Mouse (Mus musculus) adrenal gland, postnatal 14 days (tissue): ENCODE data around the gene Txndc15. TPM values are rescaled to one million over a fixed set of nuclear protein-coding genes. Genes with fewer than 3 reads are reported as not detected.
"Not testable (repeated sequence)": the region's sequence is repeated elsewhere in the genome, so short reads cannot be mapped to it uniquely, and the experiment has no call there.

Experiments used
- DNase-seq: peaks from one replicate; pipeline ENCODE4 v3.0.0; 2021; ENCODE audit warnings: mixed read lengths
- long read RNA-seq, 2 experiments: library from polyadenylated mRNA; stranded (forward); transcript quantifications; one replicate each; pipeline ENCODE4 v2.0.0; 2021
- total RNA-seq: library from RNA; stranded (reverse); gene quantifications from 2 replicates; pipeline ENCODE4 v1.2.3, GENCODE M21; 2021

The Txndc15 gene
- total RNA-seq: 50.0 and 52.8 TPM in 2 replicates
- long read RNA-seq, experiment 1, transcript Txndc15-201 (5 exons, 1,527 nt): major isoform, 128 of 150 reads
- long read RNA-seq, experiment 1, partial matches to known transcripts: 6 of 150 reads
- long read RNA-seq, experiment 1, other reads (novel, unspliced or antisense): 16 of 150 reads
- long read RNA-seq, experiment 2, transcript Txndc15-201 (5 exons, 1,527 nt): major isoform, 85 of 98 reads
- long read RNA-seq, experiment 2, partial matches to known transcripts: 7 of 98 reads
- long read RNA-seq, experiment 2, other reads (novel, unspliced or antisense): 6 of 98 reads

GRCm38 (mm10) chr13:55714501-55715166 lies at the start of gene Txndc15:
Gene Txndc15, plus strand, starts transcription at chr13:55714650.
- peak; percentile 94 for DNase-seq

- peak; percentile 73 for DNase-seq
Observed at GRCm38 (mm10) chr13:55668550-55668949, 45.9 kb upstream of the Txndc15 start.

GRCm38 (mm10) chr13:55672711-55673110 lies 41.7 kb upstream of the Txndc15 start:
- DNase-seq: no peak

GRCm38 (mm10) chr13:55677364-55677763 lies 37.1 kb upstream of the Txndc15 start:
- DNase-seq: no peak

GRCm38 (mm10) chr13:55682201-55682600 lies 32.2 kb upstream of the Txndc15 start:
- no peak for DNase-seq

- peak; percentile 34 for DNase-seq
Observed at GRCm38 (mm10) chr13:55683581-55683980, 30.9 kb upstream of the Txndc15 start.

GRCm38 (mm10) chr13:55686107-55686633 lies 28.3 kb upstream of the Txndc15 start:
- no peak for DNase-seq

- DNase-seq: no peak
Observed at GRCm38 (mm10) chr13:55687927-55688602, 26.4 kb upstream of the Txndc15 start.

GRCm38 (mm10) chr13:55692535-55693242 lies 21.8 kb upstream of the Txndc15 start, which contains the start of gene B230219D22Rik:
Gene B230219D22Rik, plus strand, starts transcription at chr13:55693124.
- DNase-seq: peak; percentile 94

GRCm38 (mm10) chr13:55693243-55693721 lies 21.2 kb upstream of the Txndc15 start:
- peak; percentile 66 for DNase-seq

- no peak for DNase-seq
Observed at GRCm38 (mm10) chr13:55694110-55694509, 20.3 kb upstream of the Txndc15 start.

- DNase-seq: not testable (repeated sequence)
Observed at GRCm38 (mm10) chr13:55695989-55696388, 18.5 kb upstream of the Txndc15 start.

GRCm38 (mm10) chr13:55704301-55704700 lies 10.1 kb upstream of the Txndc15 start:
- DNase-seq: no peak

- DNase-seq: no peak
Observed at GRCm38 (mm10) chr13:55712846-55713245, 1.6 kb upstream of the Txndc15 start.

- DNase-seq: no peak
Observed at GRCm38 (mm10) chr13:55715167-55715512, 690 bp downstream of the Txndc15 start.

GRCm38 (mm10) chr13:55715908-55716510 lies 1.6 kb downstream of the Txndc15 start:
- no peak for DNase-seq

- no peak for DNase-seq
Observed at GRCm38 (mm10) chr13:55721516-55721915, 7.1 kb downstream of the Txndc15 start.

- no peak for DNase-seq
Observed at GRCm38 (mm10) chr13:55721995-55722394, 7.5 kb downstream of the Txndc15 start.

- no peak for DNase-seq
Observed at GRCm38 (mm10) chr13:55726598-55727119, 12.2 kb downstream of the Txndc15 start.

GRCm38 (mm10) chr13:55727120-55727838 lies 12.8 kb downstream of the Txndc15 start, which contains the start of gene Pcbd2:
Gene Pcbd2, plus strand, starts transcription at chr13:55727368.
- peak; percentile 95 for DNase-seq

- DNase-seq: peak; percentile 77
Observed at GRCm38 (mm10) chr13:55727839-55728238, 13.4 kb downstream of the Txndc15 start.
